Mouse (Mus musculus): ENCODE results near the gene Cxcr4. TPM values are rescaled to one million over a fixed set of nuclear protein-coding genes. Genes with fewer than 3 reads are reported as not detected.

Cxcr4 gene
- total and polyA plus RNA-seq, 2 experiments: 0.74 to 1.8 TPM

GRCm38 (mm10) chr1:128543137-128543536, 49.0 kb downstream of the Cxcr4 start:
- Histone ChIP-seq H3K4me3 (ENCODE audit: insufficient read depth, low read depth, low read length) (no peak overlapping the region), H3K36me3 (ENCODE audit: control insufficient read depth, insufficient read depth, low read length) (no peaks in the 10 kb centered on the region), H3K9ac (ENCODE audit: low read depth, low read length) (no peak overlapping the region), H3K4me1 (ENCODE audit: control insufficient read depth, insufficient read depth, low read length) (no peaks in the 10 kb centered on the region), H3K79me2 (ENCODE audit: control insufficient read depth, insufficient read depth, low read length) (no peaks in the 10 kb centered on the region), H3K27ac (replicated peaks; ENCODE audit: insufficient read depth, low read depth, low read length) (no peak overlapping the region), H3K27me3 (ENCODE audit: control insufficient read depth, insufficient read depth, low read length) (no peaks in the 10 kb centered on the region)
- no peak for DNase-seq (ENCODE audit: extremely low read depth, low read depth, low spot score)
- TF ChIP-seq POLR2A (IDR thresholded peaks at IDR 0.05; ENCODE audit: extremely low read depth, insufficient read depth, low read length) (no peak), CTCF (IDR thresholded peaks at IDR 0.05; ENCODE audit: low read depth, low read length) (no peak)
- WGBS: 86% methylated on average over 2 of the region's 2 CpGs

GRCm38 (mm10) chr1:128542555-128542954, 49.5 kb downstream of the Cxcr4 start:
- no peak overlapping the region for H3K4me3 ChIP-seq (ENCODE audit: insufficient read depth, low read depth, low read length)
- H3K36me3 ChIP-seq (ENCODE audit: control insufficient read depth, insufficient read depth, low read length): no peaks in the 10 kb centered on the region
- no peak for DNase-seq (ENCODE audit: extremely low read depth, low read depth, low spot score)
- no peak overlapping the region for H3K27ac ChIP-seq (replicated peaks; ENCODE audit: insufficient read depth, low read depth, low read length)
- no peaks in the 10 kb centered on the region for H3K27me3 ChIP-seq (ENCODE audit: control insufficient read depth, insufficient read depth, low read length)
- no peak overlapping the region for H3K9ac ChIP-seq (ENCODE audit: low read depth, low read length)
- no peaks in the 10 kb centered on the region for H3K4me1 ChIP-seq (ENCODE audit: control insufficient read depth, insufficient read depth, low read length)
- TF ChIP-seq POLR2A (IDR thresholded peaks at IDR 0.05; ENCODE audit: extremely low read depth, insufficient read depth, low read length): no peak
- TF ChIP-seq CTCF (IDR thresholded peaks at IDR 0.05; ENCODE audit: low read depth, low read length): no peak
- 54% methylated on average over 3 of the region's 3 CpGs for WGBS
- H3K79me2 ChIP-seq (ENCODE audit: control insufficient read depth, insufficient read depth, low read length): no peaks in the 10 kb centered on the region

DNA sequence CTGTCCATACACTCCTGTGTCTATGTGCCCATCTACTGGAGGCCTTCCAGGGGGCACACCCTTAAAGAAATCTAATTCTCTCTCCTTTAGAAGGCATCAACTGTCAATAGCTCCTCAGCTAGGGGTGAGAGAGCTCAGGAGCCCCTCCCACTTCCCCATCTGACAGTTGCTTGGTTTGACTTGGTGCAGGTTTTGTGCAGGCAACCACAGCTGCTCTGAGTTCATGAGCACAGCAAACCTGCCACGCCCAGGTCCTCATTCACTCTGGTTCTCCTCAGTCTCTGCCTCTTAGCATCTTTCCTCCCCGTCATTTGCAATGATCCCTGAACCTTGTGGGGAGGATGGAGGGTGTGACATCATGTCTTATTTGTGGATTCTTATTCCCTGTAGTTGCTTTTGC, 51.9 kb downstream of the Cxcr4 start:
- 73% methylated on average over 2 of the region's 2 CpGs for WGBS
- H3K36me3 ChIP-seq (ENCODE audit: control insufficient read depth, insufficient read depth, low read length): no peaks in the 10 kb centered on the region
- no peaks in the 10 kb centered on the region for H3K79me2 ChIP-seq (ENCODE audit: control insufficient read depth, insufficient read depth, low read length)
- H3K27me3 ChIP-seq (ENCODE audit: control insufficient read depth, insufficient read depth, low read length): no peaks in the 10 kb centered on the region
- no peak overlapping the region for H3K27ac ChIP-seq (replicated peaks; ENCODE audit: insufficient read depth, low read depth, low read length)
- H3K9ac ChIP-seq (ENCODE audit: low read depth, low read length): no peak overlapping the region
- DNase-seq (ENCODE audit: extremely low read depth, low read depth, low spot score): no peak
- no peak overlapping the region for H3K4me3 ChIP-seq (ENCODE audit: insufficient read depth, low read depth, low read length)
- no peaks in the 10 kb centered on the region for H3K4me1 ChIP-seq (ENCODE audit: control insufficient read depth, insufficient read depth, low read length)
- TF ChIP-seq CTCF (IDR thresholded peaks at IDR 0.05; ENCODE audit: low read depth, low read length): no peak
- TF ChIP-seq POLR2A (IDR thresholded peaks at IDR 0.05; ENCODE audit: extremely low read depth, insufficient read depth, low read length): no peak

GRCm38 (mm10) chr1:128539555-128539954, 52.5 kb downstream of the Cxcr4 start:
- no peaks in the 10 kb centered on the region for H3K36me3 ChIP-seq (ENCODE audit: control insufficient read depth, insufficient read depth, low read length)
- no peak overlapping the region for H3K27ac ChIP-seq (replicated peaks; ENCODE audit: insufficient read depth, low read depth, low read length)
- DNase-seq (ENCODE audit: extremely low read depth, low read depth, low spot score): no peak
- H3K27me3 ChIP-seq (ENCODE audit: control insufficient read depth, insufficient read depth, low read length): no peaks in the 10 kb centered on the region
- H3K4me1 ChIP-seq (ENCODE audit: control insufficient read depth, insufficient read depth, low read length): no peaks in the 10 kb centered on the region
- no peaks in the 10 kb centered on the region for H3K79me2 ChIP-seq (ENCODE audit: control insufficient read depth, insufficient read depth, low read length)
- WGBS: 75% methylated on average over 10 of the region's 10 CpGs
- TF ChIP-seq CTCF (IDR thresholded peaks at IDR 0.05; ENCODE audit: low read depth, low read length) (no peak), POLR2A (IDR thresholded peaks at IDR 0.05; ENCODE audit: extremely low read depth, insufficient read depth, low read length) (no peak)
- H3K9ac ChIP-seq (ENCODE audit: low read depth, low read length): no peak overlapping the region
- H3K4me3 ChIP-seq (ENCODE audit: insufficient read depth, low read depth, low read length): no peak overlapping the region

Other genes with a start within 250 kb of the Cxcr4 start
- 7.1 and 16.3 TPM in 2 replicates for gene Mcm6, start 232.6 kb downstream of the Cxcr4 start, total RNA-seq (2014; rRNA removed)
- gene Mcm6, start 232.6 kb downstream of the Cxcr4 start, polyA plus RNA-seq (2012; rRNA removed): 1.7 and 2.1 TPM in 2 replicates
- gene Dars, start 174.9 kb downstream of the Cxcr4 start, total RNA-seq (2014; rRNA removed): 81.0 and 104 TPM in 2 replicates
- 12.6 and 14.7 TPM in 2 replicates for gene Dars, start 174.9 kb downstream of the Cxcr4 start, polyA plus RNA-seq (2012; rRNA removed)